Mouse (Mus musculus) neural tube, embryonic 11.5 days (tissue): Measurements from ENCODE around the gene Pitx3. TPM values are rescaled to one million over a fixed set of nuclear protein-coding genes. Genes with fewer than 3 reads are reported as not detected.
"Not testable (repeated sequence)": the region's sequence is repeated elsewhere in the genome, so short reads cannot be mapped to it uniquely, and the experiment has no call there.

ENCODE experiments used
- ATAC-seq: fragments of 200-750 bp; cut with Nextera tagmentation; 2 replicates; pipeline ENCODE4 v1.8.0; 2017; ENCODE audit warnings: moderate number of reproducible peaks, mild to moderate bottlenecking, moderate TSS enrichment, moderate library complexity; ENCODE audit not compliant: insufficient read depth, low FRiP score, low TSS enrichment
- DNase-seq: peaks from one replicate; pipeline ENCODE4 v3.0.0-alpha.2; 2015; ENCODE audit warnings: low spot score
- H3K27ac ChIP-seq: fragments of 300-500 bp; sonication (generic); 2 replicates; pipeline ENCODE4 v1.5.1; 2014; ENCODE audit warnings: low read depth, mild to moderate bottlenecking, low read length
- H3K27me3 ChIP-seq: fragments of 300-500 bp; sonication (generic); 2 replicates; pipeline ENCODE4 v1.6.1; 2014; ENCODE audit warnings: mild to moderate bottlenecking, low read length, mixed read lengths; ENCODE audit not compliant: control insufficient read depth, insufficient read depth
- H3K36me3 ChIP-seq: fragments of 300-500 bp; sonication (generic); 2 replicates; pipeline ENCODE4 v1.6.1; 2014; ENCODE audit warnings: mild to moderate bottlenecking, low read length, moderate library complexity, mixed read lengths; ENCODE audit not compliant: control insufficient read depth, insufficient read depth
- H3K4me1 ChIP-seq: fragments of 300-500 bp; sonication (generic); 2 replicates; pipeline ENCODE4 v1.6.1; 2014; ENCODE audit warnings: low read length, mixed read lengths; ENCODE audit not compliant: control insufficient read depth, insufficient read depth
- H3K4me2 ChIP-seq: fragments of 300-500 bp; sonication (generic); 2 replicates; pipeline ENCODE4 v1.6.1; 2014; ENCODE audit warnings: low read depth, mild to moderate bottlenecking, moderate library complexity
- H3K4me3 ChIP-seq: fragments of 300-500 bp; sonication (generic); 2 replicates; pipeline ENCODE4 v1.5.1; 2014; ENCODE audit warnings: low read depth, low read length
- H3K9ac ChIP-seq: fragments of 300-500 bp; sonication (generic); 2 replicates; pipeline ENCODE4 v1.6.1; 2014; ENCODE audit warnings: mild to moderate bottlenecking, low read length
- H3K9me3 ChIP-seq: fragments of 300-500 bp; sonication (generic); 2 replicates; pipeline ENCODE4 v1.6.1; 2016; ENCODE audit warnings: low read length; ENCODE audit not compliant: control insufficient read depth
- WGBS: fragments of 180-500 bp; shearing (Covaris S2); extraction: QIAGEN DNeasy Blood & Tissue Kit; methylation state at CpG from one replicate; pipeline ENCODE4 v1.1.7; 2014; 5-methylcytosine and 5-hydroxymethylcytosine counted together
- polyA plus RNA-seq: library from polyadenylated mRNA; unstranded; fragments of >200 nt; fragmentation: Nextera tagmentation; extraction: Ambion mirVana; gene quantifications from 2 replicates; pipeline ENCODE4 v1.2.1, GENCODE M21; 2014

Gene Pitx3
- polyA plus RNA-seq, 1 experiment from 2014 or later = 2.2 TPM

DNA sequence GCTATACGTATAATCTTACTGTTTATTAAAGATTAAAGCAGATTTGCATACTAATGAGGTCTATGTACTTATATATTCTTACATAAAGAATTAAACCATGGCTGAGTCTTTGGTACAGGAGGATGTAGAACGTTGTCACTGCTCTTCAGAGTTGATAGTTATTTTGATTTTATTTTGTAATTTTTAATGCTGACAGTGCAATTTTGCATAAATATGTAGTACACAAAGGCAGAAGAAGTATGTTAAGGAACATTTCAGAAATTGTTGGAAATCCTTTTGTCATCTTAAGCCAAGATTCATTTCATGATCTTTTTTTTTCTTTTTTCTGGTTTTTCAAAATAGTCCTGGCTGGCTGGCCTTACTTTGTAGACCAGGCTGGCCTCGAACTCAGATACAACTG, 21.3 kb upstream of the Pitx3 start:
- Histone ChIP-seq H3K36me3 (peaks cover 7% of the 10 kb centered on the region; the same call in 1 of the 2 replicates), H3K9ac (no peak overlapping the region), H3K27me3 (no peaks in the 10 kb centered on the region), H3K27ac (no peak overlapping the region), H3K4me2 (no peak overlapping the region), H3K4me1 (no peaks in the 10 kb centered on the region), H3K4me3 (no peak overlapping the region), H3K9me3 (no peaks in the 10 kb centered on the region)
- ATAC-seq (no peak), DNase-seq (no peak)
- WGBS = 94% methylated on average over 3 of the region's 3 CpGs

DNA sequence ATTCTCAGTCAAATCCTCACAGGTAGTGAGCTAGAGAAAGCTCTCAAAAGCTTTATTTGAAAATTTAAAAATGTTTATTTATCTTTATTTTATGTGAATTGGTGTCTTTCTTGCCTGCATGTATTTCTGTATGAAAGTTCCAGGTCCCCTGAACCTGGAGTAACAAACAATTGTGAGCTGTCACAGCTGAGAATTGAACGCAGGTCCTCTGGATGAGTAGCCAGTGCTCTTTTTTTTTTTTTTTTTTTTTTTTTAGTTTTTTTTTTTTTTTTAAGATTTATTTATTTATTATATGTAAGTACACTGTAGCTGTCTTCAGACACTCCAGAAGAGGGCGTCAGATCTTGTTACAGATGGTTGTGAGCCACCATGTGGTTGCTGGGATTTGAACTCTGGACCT, 19.0 kb upstream of the Pitx3 start:
- H3K4me2 ChIP-seq, H3K9me3 ChIP-seq, H3K4me1 ChIP-seq, H3K27ac ChIP-seq, H3K27me3 ChIP-seq, H3K4me3 ChIP-seq, H3K36me3 ChIP-seq, DNase-seq, ATAC-seq, H3K9ac ChIP-seq: not testable (repeated sequence)
- whole genome bisulfite sequencing = 95% methylated on average over 1 of the region's 2 CpGs

DNA sequence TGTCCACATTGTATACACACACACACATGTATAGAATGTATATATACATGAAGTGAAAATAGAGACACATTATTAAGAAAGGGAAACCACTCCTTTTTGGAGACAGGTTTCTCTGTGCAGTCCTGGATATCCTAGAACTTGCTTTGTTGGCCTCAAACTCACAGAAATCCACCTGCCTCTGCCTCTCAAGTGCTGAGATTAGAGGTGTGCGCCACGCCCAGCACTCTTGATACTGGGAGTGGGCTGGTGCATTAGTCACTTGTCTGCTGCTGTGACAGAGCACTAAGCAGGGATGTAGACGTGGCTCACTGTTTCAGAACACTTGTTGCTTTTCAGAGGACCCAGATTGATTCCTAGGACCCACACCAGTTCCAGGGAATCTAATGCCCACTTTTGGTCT, 17.8 kb upstream of the Pitx3 start:
- H3K4me2 ChIP-seq = no peak overlapping the region
- 91% methylated on average over 3 of the region's 3 CpGs for WGBS
- no peaks in the 10 kb centered on the region for H3K9me3 ChIP-seq
- no peak overlapping the region for H3K9ac ChIP-seq
- no peak for ATAC-seq
- no peak overlapping the region for H3K27ac ChIP-seq
- no peak for DNase-seq
- no peaks in the 10 kb centered on the region for H3K27me3 ChIP-seq
- H3K36me3 ChIP-seq = peaks cover 10% of the 10 kb centered on the region
- H3K4me3 ChIP-seq = no peak overlapping the region
- H3K4me1 ChIP-seq = no peaks in the 10 kb centered on the region

DNA sequence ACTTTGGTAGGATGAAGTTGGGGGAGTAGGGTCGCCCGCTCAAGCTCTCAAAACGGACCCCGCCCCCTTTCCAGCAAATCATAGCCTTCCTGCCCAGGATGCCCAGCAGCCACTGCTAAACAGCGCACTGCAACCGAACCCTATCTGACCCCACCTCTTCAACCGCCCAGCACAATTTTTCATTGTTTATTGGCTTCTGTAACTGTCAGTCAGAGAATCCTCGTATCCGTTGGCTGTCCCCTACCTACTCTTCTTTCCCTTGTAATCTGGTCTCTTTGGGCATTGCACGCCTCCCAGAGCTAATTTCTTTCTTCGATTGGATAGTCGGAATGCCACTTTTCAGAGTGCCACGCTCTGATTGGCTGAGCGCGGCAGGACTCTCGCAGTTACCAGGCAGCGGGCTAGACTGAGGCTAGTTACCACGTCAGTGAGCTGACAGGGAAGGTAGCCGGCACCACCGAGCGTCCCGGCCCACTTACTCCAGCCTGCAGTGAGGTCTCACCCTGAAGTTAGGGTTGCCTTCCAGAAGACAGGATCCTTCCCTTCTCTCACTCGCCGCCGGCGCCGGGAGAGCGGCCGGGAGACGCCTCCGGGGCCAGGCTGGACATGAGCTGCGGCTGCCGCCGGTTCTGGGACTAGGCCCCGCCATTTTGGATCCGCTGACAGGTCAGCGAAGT, 4.1 kb upstream of the Pitx3 start, which contains the start of gene Gbf1:
Gbf1 (plus strand) TSS at position 383 of the 677 bp plus-strand sequence.
- peak within 1 kb of the TSS; percentile 83 for H3K4me3 ChIP-seq
- H3K27me3 ChIP-seq = peaks cover 31% of the 10 kb centered on the region
- 0% methylated on average over 37 of the region's 37 CpGs for WGBS
- no peaks in the 10 kb centered on the region for H3K9me3 ChIP-seq
- DNase-seq (peak; percentile 93), ATAC-seq (peak; percentile 98)
- peaks cover 11% of the 10 kb centered on the region; the same call in 1 of the 2 replicates for H3K4me1 ChIP-seq
- no peaks in the 10 kb centered on the region for H3K36me3 ChIP-seq
- no peak within 1 kb of the TSS for H3K27ac ChIP-seq
- H3K4me2 ChIP-seq = peak within 1 kb of the TSS; percentile 78
- peak within 1 kb of the TSS; percentile 70 for H3K9ac ChIP-seq

DNA sequence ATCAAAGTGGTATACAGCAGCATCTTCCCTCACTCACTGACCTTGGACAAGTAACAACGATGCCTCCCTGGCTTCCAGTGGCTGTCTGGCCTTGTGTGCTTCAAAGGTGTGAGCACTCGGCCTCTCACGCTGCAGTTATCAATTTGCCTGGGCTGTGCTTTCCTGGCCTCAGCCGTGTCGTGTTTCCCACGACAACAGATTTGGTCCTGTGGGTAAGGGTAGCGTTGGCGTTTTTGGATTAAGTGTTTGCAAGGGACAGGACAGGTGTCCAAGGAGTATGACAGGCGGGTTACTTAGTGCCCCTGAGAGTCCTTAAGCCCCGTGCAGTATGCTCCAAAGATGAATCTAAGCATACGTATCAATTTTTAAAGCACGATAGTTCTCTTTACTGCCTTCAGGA, 965 bp upstream of the Pitx3 start:
- Histone ChIP-seq H3K27ac (no peak overlapping the region), H3K36me3 (no peaks in the 10 kb centered on the region), H3K27me3 (peaks cover 58% of the 10 kb centered on the region), H3K4me3 (no peak overlapping the region), H3K9ac (no peak overlapping the region), H3K4me1 (peaks cover 11% of the 10 kb centered on the region; the same call in 1 of the 2 replicates), H3K4me2 (no peak overlapping the region), H3K9me3 (no peaks in the 10 kb centered on the region)
- no peak for DNase-seq
- WGBS = 30% methylated on average over 12 of the region's 12 CpGs
- ATAC-seq = no peak

DNA sequence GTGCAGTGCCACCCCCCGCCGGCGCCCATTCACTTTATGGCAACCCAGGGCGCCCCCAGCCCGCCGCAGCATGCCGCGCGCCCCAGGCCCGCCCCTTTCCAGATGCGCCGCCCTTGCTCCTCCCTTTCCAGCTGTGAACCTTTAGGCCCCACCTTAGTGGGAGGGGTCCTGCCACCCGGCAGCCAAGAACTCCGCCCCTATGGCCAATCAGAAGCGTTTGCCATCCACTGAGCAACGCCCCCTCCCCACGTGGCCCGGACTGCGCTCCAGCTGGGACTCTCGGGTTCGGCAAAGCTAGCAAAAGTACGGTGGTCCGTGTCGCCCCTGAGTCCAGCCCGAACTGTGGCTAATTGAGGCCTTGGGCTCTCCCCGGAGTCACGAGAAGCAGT, 240 bp upstream of the Pitx3 start:
- H3K9me3 ChIP-seq = no peaks in the 10 kb centered on the region
- ATAC-seq (peak; percentile 49; the same call in 1 of the 2 replicates), DNase-seq (peak; percentile 85)
- no peak overlapping the region for H3K27ac ChIP-seq
- peak overlapping the region; percentile 39 for H3K4me3 ChIP-seq
- H3K36me3 ChIP-seq = no peaks in the 10 kb centered on the region
- WGBS = under 1% methylated on average over 25 of the region's 27 CpGs
- H3K4me1 ChIP-seq = peaks cover 9% of the 10 kb centered on the region; the same call in 1 of the 2 replicates
- no peak overlapping the region for H3K9ac ChIP-seq
- peak overlapping the region; percentile 72 for H3K4me2 ChIP-seq
- peaks cover 64% of the 10 kb centered on the region for H3K27me3 ChIP-seq

DNA sequence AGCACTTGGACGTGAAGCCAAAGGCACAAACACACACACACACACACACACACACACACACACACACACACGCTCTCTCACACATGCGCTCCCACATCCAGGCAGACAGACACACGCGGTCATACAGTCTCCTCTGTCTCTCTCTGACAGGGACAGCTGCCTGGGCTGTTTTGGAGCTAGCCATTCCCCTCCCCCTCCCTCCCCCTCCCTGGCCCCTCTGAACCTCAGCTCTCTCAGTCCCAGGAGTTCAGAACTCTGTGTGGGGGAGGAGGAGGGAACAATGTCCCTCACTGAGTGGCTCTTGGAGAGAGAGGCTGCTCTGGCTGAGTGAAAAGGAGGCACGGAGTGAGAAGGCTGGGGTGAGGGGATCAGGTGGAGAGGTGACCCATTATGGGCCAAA, 7.0 kb downstream of the Pitx3 start:
- Histone ChIP-seq H3K27ac (no peak overlapping the region), H3K9me3 (no peaks in the 10 kb centered on the region), H3K9ac (0 out of 2 replicates have a peak overlapping the region, but pooled peaks have one; percentile 18), H3K4me3 (no peak overlapping the region), H3K4me1 (peaks cover 9% of the 10 kb centered on the region), H3K36me3 (no peaks in the 10 kb centered on the region), H3K4me2 (no peak overlapping the region), H3K27me3 (peaks cover 64% of the 10 kb centered on the region)
- peak; percentile 63 for DNase-seq
- no peak for ATAC-seq
- 26% methylated on average over 6 of the region's 6 CpGs for WGBS

DNA sequence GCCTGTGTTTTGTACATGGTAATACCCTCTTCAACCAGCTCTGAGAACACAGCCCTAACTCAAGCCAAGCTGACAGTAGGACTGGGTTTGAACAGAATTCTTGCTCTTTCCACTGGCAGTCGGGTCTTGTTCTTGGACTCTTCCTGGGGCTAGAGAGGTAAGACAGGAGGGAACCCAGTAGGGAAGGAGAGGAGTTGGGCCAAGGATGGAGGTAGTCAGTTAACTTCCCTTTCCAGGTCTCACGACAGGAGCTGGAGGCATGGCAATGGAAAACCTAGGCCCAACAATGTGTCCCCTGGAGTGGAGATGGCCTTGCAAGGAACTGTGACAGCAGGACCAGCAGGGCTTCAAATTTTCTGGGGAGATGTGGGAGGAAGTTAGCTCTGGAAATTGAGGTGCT, 7.8 kb downstream of the Pitx3 start:
- H3K4me3 ChIP-seq = no peak overlapping the region
- H3K9ac ChIP-seq = no peak overlapping the region
- WGBS = 67% methylated on average over 2 of the region's 2 CpGs
- H3K4me1 ChIP-seq = peaks cover 14% of the 10 kb centered on the region
- no peak overlapping the region for H3K27ac ChIP-seq
- no peaks in the 10 kb centered on the region for H3K9me3 ChIP-seq
- no peaks in the 10 kb centered on the region for H3K36me3 ChIP-seq
- peaks cover 64% of the 10 kb centered on the region for H3K27me3 ChIP-seq
- ATAC-seq = no peak
- no peak for DNase-seq
- no peak overlapping the region for H3K4me2 ChIP-seq
